Mouse (Mus musculus) heart, postnatal 0 days (tissue): Measurements from ENCODE around the gene Tns1. TPM values are rescaled to one million over a fixed set of nuclear protein-coding genes. Genes with fewer than 3 reads are reported as not detected.

ENCODE experiments used
- ATAC-seq: fragments of 200-750 bp; cut with Nextera tagmentation; 2 replicates; pipeline ENCODE4 v1.8.0; 2017; ENCODE audit warnings: low read depth, moderate number of reproducible peaks, moderate library complexity; ENCODE audit not compliant: insufficient read depth
- DNase-seq: peaks from one replicate; pipeline ENCODE4 v3.0.0-alpha.2; 2016; ENCODE audit warnings: low spot score
- H3K27ac ChIP-seq: fragments of 300-500 bp; sonication (generic); 2 replicates; pipeline ENCODE4 v1.5.1; 2014; ENCODE audit warnings: low read depth, mild to moderate bottlenecking
- H3K27me3 ChIP-seq: fragments of 300-500 bp; sonication (generic); 2 replicates; pipeline ENCODE4 v1.6.1; 2014; ENCODE audit warnings: low read length, mixed read lengths; ENCODE audit not compliant: control insufficient read depth, insufficient read depth
- H3K36me3 ChIP-seq: fragments of 300-500 bp; sonication (generic); replicated peaks from 2 replicates; pipeline ENCODE4 v1.6.1; 2014; ENCODE audit warnings: low read length, mixed read lengths; ENCODE audit not compliant: control insufficient read depth, insufficient read depth
- H3K4me1 ChIP-seq: fragments of 300-500 bp; sonication (generic); 2 replicates; pipeline ENCODE4 v1.6.1; 2014; ENCODE audit warnings: antibody characterized with exemption; ENCODE audit not compliant: control insufficient read depth, insufficient read depth
- H3K4me2 ChIP-seq: fragments of 300-500 bp; sonication (generic); 2 replicates; pipeline ENCODE4 v1.6.1; 2014; ENCODE audit warnings: low read depth, mild to moderate bottlenecking, low read length, moderate library complexity
- H3K4me3 ChIP-seq: fragments of 300-500 bp; sonication (generic); 2 replicates; pipeline ENCODE4 v1.5.1; 2014; ENCODE audit warnings: low read depth, low read length
- H3K9ac ChIP-seq: fragments of 300-500 bp; sonication (generic); replicated peaks from 2 replicates; pipeline ENCODE4 v1.6.1; 2014; ENCODE audit warnings: low read depth, low read length, mixed read lengths
- H3K9me3 ChIP-seq: fragments of 300-500 bp; sonication (generic); replicated peaks from 2 replicates; pipeline ENCODE4 v1.6.1; 2016; ENCODE audit warnings: low read length; ENCODE audit not compliant: control insufficient read depth
- CTCF ChIP-seq: IDR thresholded peaks from 2 replicates; pipeline ENCODE4 v1.5.1; 2016; ENCODE audit warnings: antibody characterized with exemption, control low read depth, low read depth
- EP300 ChIP-seq: IDR thresholded peaks from 2 replicates; pipeline ENCODE4 v1.6.1; 2016; ENCODE audit warnings: antibody characterized with exemption, low read depth
- WGBS: fragments of 180-500 bp; shearing (Covaris S2); extraction: QIAGEN DNeasy Blood & Tissue Kit; methylation state at CpG from one replicate; pipeline ENCODE4 v1.1.7; 2014; 5-methylcytosine and 5-hydroxymethylcytosine counted together
- polyA plus RNA-seq: library from polyadenylated mRNA; unstranded; fragments of >200 nt; fragmentation: Nextera tagmentation; extraction: Ambion mirVana; gene quantifications from 2 replicates; pipeline ENCODE4 v1.2.1, GENCODE M21; 2015
- total RNA-seq: library from RNA; depleted of rRNA; stranded (reverse); fragments of >200 nt; gene quantifications from 2 replicates; pipeline ENCODE4 v1.2.3, GENCODE M21; 2014; ENCODE audit warnings: low replicate concordance

Tns1 gene
- total and polyA plus RNA-seq, 2 experiments from 2014 or later = 125 to 458 TPM

GRCm38 (mm10) chr1:73924871-73925610 is 199.2 kb downstream of the Tns1 start:
- WGBS = 90% methylated on average over 18 of the region's 18 CpGs
- DNase-seq (no peak), ATAC-seq (no peak)
- Histone ChIP-seq H3K27ac (peak overlapping the region; percentile 73), H3K4me3 (no peak overlapping the region), H3K36me3 (peaks cover 100% of the 10 kb centered on the region), H3K9ac (no peak overlapping the region), H3K9me3 (no peaks in the 10 kb centered on the region), H3K27me3 (no peaks in the 10 kb centered on the region), H3K4me1 (peaks cover 24% of the 10 kb centered on the region), H3K4me2 (no peak overlapping the region)
- TF ChIP-seq EP300 (no peak), CTCF (no peak)

GRCm38 (mm10) chr1:73924210-73924609 is 200.0 kb downstream of the Tns1 start:
- Histone ChIP-seq H3K4me3 (no peak overlapping the region), H3K4me2 (no peak overlapping the region), H3K36me3 (peaks cover 100% of the 10 kb centered on the region), H3K4me1 (peaks cover 28% of the 10 kb centered on the region), H3K27me3 (no peaks in the 10 kb centered on the region), H3K9me3 (no peaks in the 10 kb centered on the region), H3K9ac (no peak overlapping the region), H3K27ac (peak overlapping the region; percentile 73)
- WGBS = 76% methylated on average over 5 of the region's 5 CpGs
- TF ChIP-seq CTCF (no peak), EP300 (no peak)
- ATAC-seq = no peak
- DNase-seq = no peak

GRCm38 (mm10) chr1:73923185-73923584 is 201.1 kb downstream of the Tns1 start:
- DNase-seq (peak; percentile 77), ATAC-seq (peak; percentile 46)
- Histone ChIP-seq H3K4me3 (no peak overlapping the region), H3K4me1 (peaks cover 29% of the 10 kb centered on the region), H3K36me3 (peaks cover 100% of the 10 kb centered on the region), H3K27ac (peak overlapping the region; percentile 73), H3K4me2 (no peak overlapping the region), H3K27me3 (no peaks in the 10 kb centered on the region), H3K9me3 (no peaks in the 10 kb centered on the region), H3K9ac (no peak overlapping the region)
- 44% methylated on average over 8 of the region's 8 CpGs for WGBS
- TF ChIP-seq EP300 = peak; percentile 92
- no peak for TF ChIP-seq CTCF

GRCm38 (mm10) chr1:73920701-73921100 is 203.5 kb downstream of the Tns1 start:
- Histone ChIP-seq H3K4me3 (no peak overlapping the region), H3K9me3 (no peaks in the 10 kb centered on the region), H3K27ac (peak overlapping the region; percentile 78), H3K4me1 (peaks cover 38% of the 10 kb centered on the region), H3K27me3 (no peaks in the 10 kb centered on the region), H3K36me3 (peaks cover 100% of the 10 kb centered on the region), H3K9ac (no peak overlapping the region), H3K4me2 (no peak overlapping the region)
- TF ChIP-seq EP300 (no peak), CTCF (no peak)
- no peak for DNase-seq
- WGBS = 88% methylated on average over 8 of the region's 8 CpGs
- no peak for ATAC-seq

GRCm38 (mm10) chr1:73919909-73920308 is 204.3 kb downstream of the Tns1 start:
- Histone ChIP-seq H3K9ac (no peak overlapping the region), H3K27ac (peak overlapping the region; percentile 87), H3K4me3 (no peak overlapping the region), H3K4me2 (no peak overlapping the region), H3K27me3 (no peaks in the 10 kb centered on the region), H3K4me1 (peaks cover 43% of the 10 kb centered on the region), H3K9me3 (no peaks in the 10 kb centered on the region), H3K36me3 (peaks cover 100% of the 10 kb centered on the region)
- TF ChIP-seq CTCF (no peak), EP300 (peak; percentile 92)
- ATAC-seq = peak; percentile 81
- DNase-seq = peak; percentile 91
- WGBS = 28% methylated on average over 3 of the region's 3 CpGs

GRCm38 (mm10) chr1:73918001-73918400 is 206.2 kb downstream of the Tns1 start:
- Histone ChIP-seq H3K36me3 (peaks cover 98% of the 10 kb centered on the region), H3K27ac (peak overlapping the region; percentile 87), H3K27me3 (no peaks in the 10 kb centered on the region), H3K4me2 (no peak overlapping the region), H3K4me3 (no peak overlapping the region), H3K9me3 (no peaks in the 10 kb centered on the region), H3K9ac (no peak overlapping the region), H3K4me1 (peaks cover 54% of the 10 kb centered on the region)
- WGBS = 74% methylated on average over 11 of the region's 11 CpGs
- no peak for TF ChIP-seq EP300
- no peak for TF ChIP-seq CTCF
- ATAC-seq (no peak), DNase-seq (no peak)
